Mouse (Mus musculus) forebrain, embryonic 11.5 days (tissue): ENCODE data around the gene Trdn. TPM values are rescaled to one million over a fixed set of nuclear protein-coding genes. Genes with fewer than 3 reads are reported as not detected.

Experiments used
- ATAC-seq: fragments of 200-750 bp; cut with Nextera tagmentation; replicated peaks from 2 replicates; pipeline ENCODE4 v1.8.0; 2017; ENCODE audit warnings: moderate TSS enrichment; ENCODE audit not compliant: low FRiP score
- DNase-seq: peaks from one replicate; pipeline ENCODE4 v3.0.0-alpha.2; 2017; ENCODE audit warnings: low spot score
- H3K27ac ChIP-seq: fragments of 300-500 bp; sonication (generic); 2 replicates; pipeline ENCODE4 v1.5.1; 2014; ENCODE audit warnings: low read depth, low read length
- H3K27me3 ChIP-seq: fragments of 300-500 bp; sonication (generic); 2 replicates; pipeline ENCODE4 v1.6.1; 2014; ENCODE audit warnings: mild to moderate bottlenecking, low read length, mixed read lengths; ENCODE audit not compliant: control insufficient read depth, insufficient read depth
- H3K36me3 ChIP-seq: fragments of 300-500 bp; sonication (generic); 2 replicates; pipeline ENCODE4 v1.6.1; 2014; ENCODE audit warnings: mild to moderate bottlenecking, low read length, moderate library complexity, mixed read lengths; ENCODE audit not compliant: control insufficient read depth, insufficient read depth
- H3K4me1 ChIP-seq: fragments of 300-500 bp; sonication (generic); replicated peaks from 2 replicates; pipeline ENCODE4 v1.6.1; 2014; ENCODE audit warnings: low read length, mixed read lengths; ENCODE audit not compliant: control insufficient read depth, insufficient read depth
- H3K4me2 ChIP-seq: fragments of 300-500 bp; sonication (generic); 2 replicates; pipeline ENCODE4 v1.6.1; 2014; ENCODE audit warnings: low read depth, mild to moderate bottlenecking, low read length, moderate library complexity, mixed read lengths; ENCODE audit not compliant: severe bottlenecking
- H3K4me3 ChIP-seq: fragments of 300-500 bp; sonication (generic); 2 replicates; pipeline ENCODE4 v1.5.1; 2014; ENCODE audit warnings: low read depth, low read length
- H3K9ac ChIP-seq: fragments of 300-500 bp; sonication (generic); 2 replicates; pipeline ENCODE4 v1.6.1; 2014; ENCODE audit warnings: low read length
- H3K9me3 ChIP-seq: fragments of 300-500 bp; sonication (generic); 2 replicates; pipeline ENCODE4 v1.6.1; 2016; ENCODE audit warnings: low read length, mixed read lengths; ENCODE audit not compliant: control insufficient read depth
- WGBS: fragments of 180-500 bp; shearing (Covaris S2); extraction: QIAGEN DNeasy Blood & Tissue Kit; methylation state at CpG from one replicate; pipeline ENCODE4 v1.1.7; 2014; 5-methylcytosine and 5-hydroxymethylcytosine counted together
- polyA plus RNA-seq: library from polyadenylated mRNA; unstranded; fragments of >200 nt; fragmentation: Nextera tagmentation; extraction: Ambion mirVana; gene quantifications from 2 replicates; pipeline ENCODE4 v1.2.1, GENCODE M21; 2014

The Trdn gene
- polyA plus RNA-seq = 0.04 TPM in 1 of 2 replicates, not detected in the other

DNA sequence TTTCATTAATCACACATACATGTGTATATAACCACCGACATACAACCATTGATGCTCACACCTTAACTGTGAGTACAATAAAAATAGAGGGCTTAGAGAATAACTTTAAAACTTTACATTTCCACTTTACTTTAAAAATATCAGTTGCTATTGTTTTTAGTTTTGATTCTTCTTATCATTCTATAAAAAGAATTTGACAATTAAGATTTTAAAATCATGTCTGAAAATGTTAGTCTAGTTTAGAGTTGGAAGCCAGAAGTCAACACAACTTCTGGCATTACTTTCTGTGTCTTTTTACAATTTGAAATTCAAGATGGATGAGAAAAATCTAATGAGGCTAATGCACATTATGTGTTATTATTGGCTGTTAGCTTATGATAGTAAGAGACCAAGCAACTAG is at the start of gene Trdn:
Gene Trdn (plus strand): TSS at position 301 of the 400 bp plus-strand sequence.
- H3K4me3 ChIP-seq = no peak within 1 kb of the TSS
- no peak for ATAC-seq
- no peaks in the 10 kb centered on the region for H3K27me3 ChIP-seq
- DNase-seq = no peak
- H3K4me1 ChIP-seq = no peaks in the 10 kb centered on the region
- H3K9ac ChIP-seq = no peak within 1 kb of the TSS
- H3K36me3 ChIP-seq = no peaks in the 10 kb centered on the region
- no peak within 1 kb of the TSS for H3K4me2 ChIP-seq
- WGBS = 91% methylated on average over 1 of the region's 1 CpGs
- no peak within 1 kb of the TSS for H3K27ac ChIP-seq
- no peaks in the 10 kb centered on the region for H3K9me3 ChIP-seq

DNA sequence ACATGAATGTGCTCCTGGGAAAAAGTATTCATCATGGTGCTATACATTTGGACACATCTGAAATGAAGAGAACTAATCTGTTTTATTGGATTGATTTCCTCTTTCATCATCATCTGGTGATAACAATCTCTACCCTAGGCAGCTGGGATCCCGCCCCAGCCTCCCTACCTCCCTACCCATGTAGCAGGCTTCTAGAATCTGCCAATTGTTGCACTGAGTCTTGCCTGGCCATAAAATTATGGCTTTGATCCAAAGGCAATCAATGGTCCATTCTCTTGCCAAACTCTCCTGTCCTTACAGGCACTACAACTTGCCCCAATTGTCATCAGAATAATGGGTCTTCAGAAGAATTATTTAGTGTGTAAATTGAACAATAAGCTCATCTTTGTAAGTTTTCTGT is 19.6 kb upstream of the Trdn start:
- no peak for ATAC-seq
- Histone ChIP-seq H3K27ac (no peak overlapping the region), H3K27me3 (no peaks in the 10 kb centered on the region), H3K4me2 (no peak overlapping the region), H3K9ac (no peak overlapping the region), H3K4me1 (no peaks in the 10 kb centered on the region), H3K9me3 (no peaks in the 10 kb centered on the region), H3K4me3 (no peak overlapping the region), H3K36me3 (no peaks in the 10 kb centered on the region)
- DNase-seq = no peak
- WGBS = 92% methylated on average over 1 of the region's 1 CpGs

DNA sequence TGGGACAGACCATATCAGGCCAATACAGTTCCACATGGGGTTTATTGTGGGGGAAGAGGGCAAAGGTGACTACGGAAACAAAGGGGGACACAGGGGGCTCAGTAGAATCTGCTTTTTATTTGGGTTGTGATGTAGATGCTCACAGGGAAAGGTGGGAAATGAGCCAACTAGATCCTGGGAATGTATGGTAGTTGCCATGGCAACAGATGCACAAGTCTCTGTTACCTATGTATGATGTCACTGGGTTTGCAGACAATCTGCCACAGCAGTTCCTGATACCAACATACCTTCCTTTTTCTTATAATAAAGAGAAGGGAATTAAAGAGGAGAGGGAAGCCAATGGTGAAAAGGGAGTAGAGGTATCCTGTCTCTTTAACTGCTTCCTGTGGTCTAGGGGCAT is 14.8 kb upstream of the Trdn start:
- ATAC-seq (no peak), DNase-seq (no peak)
- Histone ChIP-seq H3K4me3 (no peak overlapping the region), H3K4me2 (no peak overlapping the region), H3K9ac (no peak overlapping the region), H3K36me3 (no peaks in the 10 kb centered on the region), H3K27ac (no peak overlapping the region), H3K4me1 (no peaks in the 10 kb centered on the region), H3K27me3 (no peaks in the 10 kb centered on the region), H3K9me3 (no peaks in the 10 kb centered on the region)
- 94% methylated on average over 1 of the region's 1 CpGs for WGBS

DNA sequence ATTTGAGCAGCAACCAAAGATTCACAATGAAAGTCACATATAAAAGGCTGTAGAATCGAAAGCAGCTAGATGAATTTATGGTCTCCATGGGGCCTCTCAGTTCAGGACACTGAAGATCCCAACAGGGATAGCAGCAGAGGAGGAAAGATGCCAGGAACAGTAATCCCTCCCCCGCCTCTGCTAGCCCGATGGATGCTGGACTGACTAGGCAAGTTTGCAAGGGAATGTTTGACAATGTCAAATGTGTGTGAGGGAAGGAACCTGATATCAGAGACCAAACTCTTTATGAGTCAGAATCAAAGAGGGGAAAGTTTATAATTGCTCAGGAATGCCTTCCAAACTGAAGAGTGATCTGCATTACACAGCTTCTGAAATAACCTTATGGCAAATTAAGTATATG is 7.2 kb upstream of the Trdn start:
- ATAC-seq (no peak), DNase-seq (no peak)
- Histone ChIP-seq H3K4me3 (no peak overlapping the region), H3K4me1 (no peaks in the 10 kb centered on the region), H3K36me3 (no peaks in the 10 kb centered on the region), H3K4me2 (no peak overlapping the region), H3K9me3 (no peaks in the 10 kb centered on the region), H3K9ac (no peak overlapping the region), H3K27ac (no peak overlapping the region), H3K27me3 (no peaks in the 10 kb centered on the region)
- WGBS = 84% methylated on average over 3 of the region's 3 CpGs

DNA sequence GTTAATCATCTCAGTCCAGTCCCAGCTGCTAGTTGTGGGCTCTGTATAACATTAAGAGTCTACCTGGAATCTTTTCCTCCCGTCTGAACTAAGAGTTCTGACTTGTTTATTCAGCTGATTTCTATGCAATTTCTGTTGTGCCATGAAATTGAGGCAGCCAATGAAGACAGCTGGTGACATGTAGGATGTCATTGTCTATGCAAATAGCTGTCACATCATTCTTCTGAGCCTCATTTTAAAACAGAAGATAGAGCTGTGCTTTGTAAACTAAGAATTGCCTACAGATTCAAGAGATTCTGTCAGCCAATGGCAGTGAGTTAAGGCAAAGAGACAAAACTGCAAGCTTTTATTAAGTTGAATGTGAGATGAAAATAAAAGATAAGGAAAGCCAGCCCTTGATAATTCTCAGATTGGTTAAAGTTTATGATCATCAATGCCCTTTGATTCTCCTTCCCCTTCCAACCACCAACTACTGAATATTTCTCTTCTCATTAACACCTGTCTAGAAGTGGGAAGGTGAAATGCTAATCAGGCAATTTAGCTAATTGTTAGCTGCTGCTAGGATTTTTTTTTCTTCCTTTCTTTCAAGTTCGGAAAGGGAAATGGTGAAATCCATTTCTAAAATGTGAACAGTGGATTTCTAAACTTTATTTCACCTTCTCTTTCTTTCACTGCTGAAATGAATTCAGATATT is 1.9 kb downstream of the Trdn start:
- no peak overlapping the region for H3K27ac ChIP-seq
- H3K27me3 ChIP-seq = no peaks in the 10 kb centered on the region
- no peak overlapping the region for H3K9ac ChIP-seq
- no peaks in the 10 kb centered on the region for H3K4me1 ChIP-seq
- no peaks in the 10 kb centered on the region for H3K9me3 ChIP-seq
- no peaks in the 10 kb centered on the region for H3K36me3 ChIP-seq
- DNase-seq (no peak), ATAC-seq (0 out of 2 replicates have a peak, but pooled peaks have one; percentile 33)
- 79% methylated on average over 2 of the region's 2 CpGs for WGBS
- H3K4me3 ChIP-seq = no peak overlapping the region
- H3K4me2 ChIP-seq = no peak overlapping the region

DNA sequence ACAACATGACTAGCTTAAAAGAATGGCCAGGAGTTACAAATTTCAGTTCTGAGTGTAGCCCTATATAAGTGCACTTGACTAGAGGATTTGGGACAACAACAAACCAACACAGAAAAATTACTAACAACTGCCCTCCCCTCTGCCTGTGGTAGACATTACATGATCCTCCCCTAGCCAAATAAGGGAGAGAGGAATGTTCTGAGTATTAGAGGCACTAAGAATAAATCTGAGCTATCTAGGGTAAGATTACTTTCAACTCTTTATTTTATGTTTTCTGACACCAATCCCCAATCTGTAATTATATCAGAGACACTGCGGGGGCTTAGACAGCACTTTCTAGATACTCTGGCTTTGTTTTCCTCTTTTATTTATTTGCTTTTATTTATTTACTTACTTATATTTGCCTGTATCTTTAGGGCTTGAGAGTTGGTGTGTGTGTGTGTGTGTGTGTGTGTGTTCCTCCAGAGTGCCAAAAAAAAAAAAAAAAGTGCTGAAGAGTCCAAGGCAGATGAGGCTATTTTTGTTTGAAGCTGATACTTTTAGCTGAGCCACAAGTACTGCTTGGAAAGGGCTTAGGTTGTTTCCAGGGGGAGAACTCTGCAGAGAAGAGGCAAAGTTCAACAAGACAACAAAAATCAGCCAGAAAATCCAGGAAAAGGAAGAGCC is 2.7 kb downstream of the Trdn start:
- ATAC-seq = 0 out of 2 replicates have a peak, but pooled peaks have one; percentile 15

DNA sequence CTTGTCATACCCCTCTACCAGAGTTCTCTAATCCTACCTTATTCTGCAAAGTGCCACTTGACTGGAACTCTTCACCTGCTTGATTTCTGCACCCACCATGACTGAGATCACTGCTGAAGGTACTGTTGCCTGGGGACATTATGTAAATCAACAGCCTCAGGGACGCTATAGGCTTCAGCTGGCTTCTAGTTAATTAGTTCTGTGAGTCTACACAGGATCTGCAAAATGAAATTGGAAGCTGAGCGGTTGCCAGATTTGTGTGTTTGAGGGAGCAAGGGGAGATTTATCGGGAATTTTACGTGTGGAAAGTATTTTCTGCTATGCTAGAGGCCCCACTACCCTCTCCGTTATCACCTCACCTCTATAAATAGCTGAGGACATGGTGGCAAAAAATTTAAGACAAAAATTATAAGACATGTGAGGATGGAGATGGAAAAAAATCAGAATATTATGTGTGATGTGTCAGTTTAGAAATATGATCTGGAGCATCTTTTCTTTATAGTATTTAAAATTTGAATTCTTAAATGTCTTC is 3.3 kb downstream of the Trdn start:
- Histone ChIP-seq H3K4me3 (no peak overlapping the region), H3K36me3 (no peaks in the 10 kb centered on the region), H3K4me1 (no peaks in the 10 kb centered on the region), H3K9ac (no peak overlapping the region), H3K4me2 (no peak overlapping the region), H3K9me3 (no peaks in the 10 kb centered on the region), H3K27ac (no peak overlapping the region), H3K27me3 (no peaks in the 10 kb centered on the region)
- DNase-seq = no peak
- WGBS = 75% methylated on average over 5 of the region's 5 CpGs
- peak; percentile 64; the same call in 1 of the 2 replicates for ATAC-seq

More for the DNA sequence above, 2.7 kb downstream of the Trdn start:
- WGBS = 89% methylated on average over 1 of the region's 1 CpGs
- no peak overlapping the region for H3K9ac ChIP-seq
- no peak overlapping the region for H3K27ac ChIP-seq
- H3K27me3 ChIP-seq = no peaks in the 10 kb centered on the region
- no peaks in the 10 kb centered on the region for H3K4me1 ChIP-seq
- H3K4me2 ChIP-seq = no peak overlapping the region
- H3K4me3 ChIP-seq = no peak overlapping the region
- no peak for DNase-seq
- H3K36me3 ChIP-seq = no peaks in the 10 kb centered on the region
- no peaks in the 10 kb centered on the region for H3K9me3 ChIP-seq

DNA sequence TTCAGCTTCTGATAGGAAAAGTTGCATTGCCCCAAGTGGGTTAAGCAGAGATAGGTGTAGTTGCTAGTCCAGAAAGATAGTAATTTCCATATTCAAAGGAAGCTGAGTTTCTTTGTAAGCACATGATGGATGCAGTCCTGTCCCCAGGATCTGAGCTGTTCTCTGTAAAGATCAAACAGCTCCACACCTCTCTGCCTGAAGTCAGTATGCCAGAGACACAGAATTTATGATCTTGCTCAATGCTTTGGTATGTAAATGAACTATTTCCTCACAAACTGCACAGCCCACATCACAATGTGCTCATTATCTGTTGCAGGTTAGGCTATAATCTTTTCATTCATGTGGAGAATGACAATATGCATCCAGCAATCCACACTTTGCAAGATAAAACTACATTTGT is 8.0 kb downstream of the Trdn start:
- no peaks in the 10 kb centered on the region for H3K9me3 ChIP-seq
- ATAC-seq = no peak
- no peak overlapping the region for H3K4me2 ChIP-seq
- no peaks in the 10 kb centered on the region for H3K36me3 ChIP-seq
- H3K27ac ChIP-seq = no peak overlapping the region
- H3K27me3 ChIP-seq = no peaks in the 10 kb centered on the region
- no peak for DNase-seq
- H3K4me1 ChIP-seq = no peaks in the 10 kb centered on the region
- H3K9ac ChIP-seq = no peak overlapping the region
- no peak overlapping the region for H3K4me3 ChIP-seq
